Mouse (Mus musculus) megakaryocyte, embryonic 14.5 days (primary cell): ENCODE results near the gene Natd1.

Experiments
- FLI1 ChIP-seq: IDR thresholded peaks from 2 replicates; pipeline ENCODE4 v1.6.1; 2012; ENCODE audit warnings: low read length, inconsistent platforms, mixed read lengths
- GATA1 ChIP-seq: IDR thresholded peaks from 3 replicates; pipeline ENCODE4 v1.6.1; 2012; ENCODE audit warnings: mixed read lengths, low read length, inconsistent platforms, borderline replicate concordance

GRCm38 (mm10) chr11:60864166-60864565 is 50.4 kb downstream of the Natd1 start:
- TF ChIP-seq GATA1, result no peak
- TF ChIP-seq FLI1, result no peak
